Mouse (Mus musculus): ENCODE data around the gene Spi1. TPM values are rescaled to one million over a fixed set of nuclear protein-coding genes. Genes with fewer than 3 reads are reported as not detected.

Spi1 gene
- total RNA-seq, 2 experiments from 2014 or later, result 7.8 to 7.9 TPM

- DNase-seq (ENCODE audit: low spot score in 2 of 2), result no peak
These were observed 81.3 kb downstream of the Spi1 start for GRCm38 (mm10) chr2:91163532-91163931.

GRCm38 (mm10) chr2:91164991-91165390 lies 82.8 kb downstream of the Spi1 start:
- no peak for DNase-seq (ENCODE audit: low spot score in 2 of 2)

Other genes with a start within 250 kb of the Spi1 start
- gene Mtch2, start 235.2 kb upstream of the Spi1 start, total RNA-seq (2021), result 100 to 1,000 TPM; 177 to 190 TPM
- 1 to 10 TPM; 5.4 to 5.6 TPM for gene C1qtnf4, start 196.5 kb upstream of the Spi1 start, total RNA-seq (2021)
- 10 to 100 TPM; 35.6 to 37.4 TPM for gene Kbtbd4, start 177.7 kb upstream of the Spi1 start, total RNA-seq (2021)
- gene Ndufs3, start 177.6 kb upstream of the Spi1 start, total RNA-seq (2021), result 100 to 1,000 TPM; 354 to 392 TPM
- 100 to 1,000 TPM in 1 of 2 experiments, 10 to 100 TPM in 1; 94.0 to 103 TPM for gene Celf1, start 142.0 kb upstream of the Spi1 start, total RNA-seq (2021)
- gene Rapsn, start 46.8 kb upstream of the Spi1 start, total RNA-seq (2021), result 1 to 10 TPM; 4.2 to 4.9 TPM
- 100 to 1,000 TPM; 203 to 210 TPM for gene Psmc3, start 28.4 kb upstream of the Spi1 start, total RNA-seq (2021)
- 10 to 100 TPM; 35.7 to 42.0 TPM for gene Slc39a13, start 12.0 kb upstream of the Spi1 start, total RNA-seq (2021)
- gene Mybpc3, start 35.8 kb downstream of the Spi1 start, total RNA-seq (2021), result under 1 TPM in 1 of 2 experiments, not detected in 1; 0.17 TPM
- gene Madd, start 101.4 kb downstream of the Spi1 start, total RNA-seq (2021), result 10 to 100 TPM; 27.4 to 31.8 TPM
- 10 to 100 TPM; 10.3 to 11.5 TPM for gene Nr1h3, start 120.4 kb downstream of the Spi1 start, total RNA-seq (2021)
- 10 to 100 TPM; 47.3 TPM for gene Acp2, start 120.5 kb downstream of the Spi1 start, total RNA-seq (2021)
- gene Ddb2, start 154.6 kb downstream of the Spi1 start, total RNA-seq (2021), result 10 to 100 TPM; 19.1 to 19.7 TPM
- 100 to 1,000 TPM; 111 to 112 TPM for gene Pacsin3, start 173.6 kb downstream of the Spi1 start, total RNA-seq (2021)
- 100 to 1,000 TPM; 112 to 119 TPM for gene Arfgap2, start 182.6 kb downstream of the Spi1 start, total RNA-seq (2021)

All from adrenal gland, postnatal 4 days (tissue).